Mouse (Mus musculus) heart, postnatal 0 days (tissue): Measurements from ENCODE around the gene Egfl7.
A peak's percentile ranks its signal among the peaks of the same experiment; 100 is the strongest.

Source experiments
- CTCF ChIP-seq: IDR thresholded peaks from 2 replicates; pipeline ENCODE4 v1.5.1; 2016; ENCODE audit warnings: antibody characterized with exemption, control low read depth, low read depth
- EP300 ChIP-seq: IDR thresholded peaks from 2 replicates; pipeline ENCODE4 v1.6.1; 2016; ENCODE audit warnings: antibody characterized with exemption, low read depth

GRCm38 (mm10) chr2:26575865-26576264 lies 3.9 kb upstream of the Egfl7 start:
- TF ChIP-seq CTCF, result no peak
- TF ChIP-seq EP300, result peak; percentile 96
